Mouse (Mus musculus): ENCODE measurements around the gene Lce3c. TPM values are rescaled to one million over a fixed set of nuclear protein-coding genes. Genes with fewer than 3 reads are reported as not detected.

Lce3c gene
- total RNA-seq (2015; ENCODE audit: low replicate concordance) (not detected in 2 replicates), total RNA-seq (2017; ENCODE audit: low replicate concordance) (not detected in 2 replicates)

GRCm38 (mm10) chr3:92944186-92944585 is at the start of gene Lce3c:
Gene Lce3c, plus strand, starts transcription at chr3:92944486.
- ATAC-seq (replicated peaks; ENCODE audit: low FRiP score, poor library complexity, severe bottlenecking): no peak

- ATAC-seq (replicated peaks; ENCODE audit: low FRiP score, poor library complexity, severe bottlenecking): no peak
These were observed 49.8 kb upstream of the Lce3c start for GRCm38 (mm10) chr3:92894489-92894888.

- no peak for ATAC-seq (replicated peaks; ENCODE audit: low FRiP score, poor library complexity, severe bottlenecking)
These were observed 41.3 kb upstream of the Lce3c start for GRCm38 (mm10) chr3:92902992-92903391.

GRCm38 (mm10) chr3:92903640-92904039 is 40.6 kb upstream of the Lce3c start:
- ATAC-seq (replicated peaks; ENCODE audit: low FRiP score, poor library complexity, severe bottlenecking): no peak

- ATAC-seq (replicated peaks; ENCODE audit: low FRiP score, poor library complexity, severe bottlenecking): no peak
These were observed 39.1 kb upstream of the Lce3c start for GRCm38 (mm10) chr3:92905182-92905581.

- ATAC-seq (replicated peaks; ENCODE audit: low FRiP score, poor library complexity, severe bottlenecking): no peak
These were observed 36.7 kb upstream of the Lce3c start for GRCm38 (mm10) chr3:92907571-92907970.

- ATAC-seq (replicated peaks; ENCODE audit: low FRiP score, poor library complexity, severe bottlenecking): no peak
These were observed 23.9 kb upstream of the Lce3c start for GRCm38 (mm10) chr3:92920364-92920763.

- no peak for ATAC-seq (replicated peaks; ENCODE audit: low FRiP score, poor library complexity, severe bottlenecking)
These were observed 18.2 kb upstream of the Lce3c start, which contains the start of gene Lce3a for GRCm38 (mm10) chr3:92926130-92926529. Gene Lce3a, minus strand, starts transcription at chr3:92926230.

- no peak for ATAC-seq (replicated peaks; ENCODE audit: low FRiP score, poor library complexity, severe bottlenecking)
These were observed 11.6 kb upstream of the Lce3c start, which contains the start of gene Lce3b for GRCm38 (mm10) chr3:92932679-92933078. Gene Lce3b, plus strand, starts transcription at chr3:92932979.

- ATAC-seq (replicated peaks; ENCODE audit: low FRiP score, poor library complexity, severe bottlenecking): no peak
These were observed 12.8 kb downstream of the Lce3c start, which contains the start of gene Lce3d for GRCm38 (mm10) chr3:92957090-92957489. Gene Lce3d, plus strand, starts transcription at chr3:92957390.

GRCm38 (mm10) chr3:92966761-92967160 is 22.5 kb downstream of the Lce3c start, which contains the start of gene Lce3e:
Gene Lce3e, plus strand, starts transcription at chr3:92967061.
- no peak for ATAC-seq (replicated peaks; ENCODE audit: low FRiP score, poor library complexity, severe bottlenecking)

GRCm38 (mm10) chr3:92978484-92978883 is 34.2 kb downstream of the Lce3c start:
- ATAC-seq (replicated peaks; ENCODE audit: low FRiP score, poor library complexity, severe bottlenecking): no peak

GRCm38 (mm10) chr3:92991926-92992325 is 47.6 kb downstream of the Lce3c start, which contains the start of gene Lce3f:
Gene Lce3f, plus strand, starts transcription at chr3:92992226.
- no peak for ATAC-seq (replicated peaks; ENCODE audit: low FRiP score, poor library complexity, severe bottlenecking)

Other genes with a start within 250 kb of the Lce3c start
- gene Lce1e, start 235.4 kb upstream of the Lce3c start, total RNA-seq (2015; ENCODE audit: low replicate concordance): not detected in 2 replicates
- gene Lce1e, start 235.4 kb upstream of the Lce3c start, total RNA-seq (2017; ENCODE audit: low replicate concordance): not detected in 2 replicates
- not detected in 2 replicates for gene Lce1f, start 224.1 kb upstream of the Lce3c start, total RNA-seq (2015; ENCODE audit: low replicate concordance)
- not detected in 2 replicates for gene Lce1f, start 224.1 kb upstream of the Lce3c start, total RNA-seq (2017; ENCODE audit: low replicate concordance)
- not detected in 2 replicates for gene Gm38119, start 205.4 kb upstream of the Lce3c start, total RNA-seq (2015; ENCODE audit: low replicate concordance)
- not detected in 2 replicates for gene Gm38119, start 205.4 kb upstream of the Lce3c start, total RNA-seq (2017; ENCODE audit: low replicate concordance)
- not detected in 2 replicates for gene Lce1g, start 192.1 kb upstream of the Lce3c start, total RNA-seq (2015; ENCODE audit: low replicate concordance)
- not detected in 2 replicates for gene Lce1g, start 192.1 kb upstream of the Lce3c start, total RNA-seq (2017; ENCODE audit: low replicate concordance)
- gene Lce1h, start 179.4 kb upstream of the Lce3c start, total RNA-seq (2015; ENCODE audit: low replicate concordance): not detected in 2 replicates
- not detected in 2 replicates for gene Lce1h, start 179.4 kb upstream of the Lce3c start, total RNA-seq (2017; ENCODE audit: low replicate concordance)
- not detected in 2 replicates for gene Lce1i, start 165.6 kb upstream of the Lce3c start, total RNA-seq (2015; ENCODE audit: low replicate concordance)
- not detected in 2 replicates for gene Lce1i, start 165.6 kb upstream of the Lce3c start, total RNA-seq (2017; ENCODE audit: low replicate concordance)
- gene Lce1j, start 154.0 kb upstream of the Lce3c start, total RNA-seq (2015; ENCODE audit: low replicate concordance): not detected in 2 replicates
- gene Lce1j, start 154.0 kb upstream of the Lce3c start, total RNA-seq (2017; ENCODE audit: low replicate concordance): not detected in 2 replicates
- gene Lce1k, start 136.6 kb upstream of the Lce3c start, total RNA-seq (2015; ENCODE audit: low replicate concordance): not detected in 2 replicates
- not detected in 2 replicates for gene Lce1k, start 136.6 kb upstream of the Lce3c start, total RNA-seq (2017; ENCODE audit: low replicate concordance)
- not detected in 2 replicates for gene Kprp, start 117.2 kb upstream of the Lce3c start, total RNA-seq (2015; ENCODE audit: low replicate concordance)
- gene Kprp, start 117.2 kb upstream of the Lce3c start, total RNA-seq (2017; ENCODE audit: low replicate concordance): not detected in 2 replicates
- gene Lce1l, start 93.2 kb upstream of the Lce3c start, total RNA-seq (2015; ENCODE audit: low replicate concordance): not detected in 2 replicates
- gene Lce1l, start 93.2 kb upstream of the Lce3c start, total RNA-seq (2017; ENCODE audit: low replicate concordance): not detected in 2 replicates
- gene 2310050C09Rik, start 74.3 kb upstream of the Lce3c start, total RNA-seq (2015; ENCODE audit: low replicate concordance): not detected in 2 replicates
- not detected in 2 replicates for gene 2310050C09Rik, start 74.3 kb upstream of the Lce3c start, total RNA-seq (2017; ENCODE audit: low replicate concordance)
- not detected in 2 replicates for gene Lce3a, start 18.3 kb upstream of the Lce3c start, total RNA-seq (2015; ENCODE audit: low replicate concordance)
- gene Lce3a, start 18.3 kb upstream of the Lce3c start, total RNA-seq (2017; ENCODE audit: low replicate concordance): not detected in 2 replicates
- not detected in 2 replicates for gene Lce3b, start 11.5 kb upstream of the Lce3c start, total RNA-seq (2015; ENCODE audit: low replicate concordance)
- gene Lce3b, start 11.5 kb upstream of the Lce3c start, total RNA-seq (2017; ENCODE audit: low replicate concordance): not detected in 2 replicates
- gene Lce3d, start 12.9 kb downstream of the Lce3c start, total RNA-seq (2015; ENCODE audit: low replicate concordance): not detected in 2 replicates
- not detected in 2 replicates for gene Lce3d, start 12.9 kb downstream of the Lce3c start, total RNA-seq (2017; ENCODE audit: low replicate concordance)
- not detected in 2 replicates for gene Lce3e, start 22.6 kb downstream of the Lce3c start, total RNA-seq (2015; ENCODE audit: low replicate concordance)
- gene Lce3e, start 22.6 kb downstream of the Lce3c start, total RNA-seq (2017; ENCODE audit: low replicate concordance): not detected in 2 replicates
- not detected in 2 replicates for gene Lce3f, start 47.7 kb downstream of the Lce3c start, total RNA-seq (2015; ENCODE audit: low replicate concordance)
- gene Lce3f, start 47.7 kb downstream of the Lce3c start, total RNA-seq (2017; ENCODE audit: low replicate concordance): not detected in 2 replicates
- gene Crct1, start 71.2 kb downstream of the Lce3c start, total RNA-seq (2015; ENCODE audit: low replicate concordance): not detected in 2 replicates
- gene Crct1, start 71.2 kb downstream of the Lce3c start, total RNA-seq (2017; ENCODE audit: low replicate concordance): not detected in 2 replicates
- gene Lce1m, start 74.6 kb downstream of the Lce3c start, total RNA-seq (2015; ENCODE audit: low replicate concordance): not detected in 2 replicates
- gene Lce1m, start 74.6 kb downstream of the Lce3c start, total RNA-seq (2017; ENCODE audit: low replicate concordance): not detected in 2 replicates
- not detected in 2 replicates for gene Gm4858, start 124.3 kb downstream of the Lce3c start, total RNA-seq (2015; ENCODE audit: low replicate concordance)
- gene Gm4858, start 124.3 kb downstream of the Lce3c start, total RNA-seq (2017; ENCODE audit: low replicate concordance): not detected in 2 replicates
- not detected in 2 replicates for gene Crnn, start 200.3 kb downstream of the Lce3c start, total RNA-seq (2015; ENCODE audit: low replicate concordance)
- gene Crnn, start 200.3 kb downstream of the Lce3c start, total RNA-seq (2017; ENCODE audit: low replicate concordance): not detected in 2 replicates

Measured in erythroid progenitor cell, adult 5-6 weeks (primary cell).